Mouse (Mus musculus) forebrain, embryonic 13.5 days (tissue): ENCODE data around the gene Cenpa. TPM values are rescaled to one million over a fixed set of nuclear protein-coding genes. Genes with fewer than 3 reads are reported as not detected.

Source experiments
- ATAC-seq: fragments of 200-750 bp; cut with Nextera tagmentation; 2 replicates; pipeline ENCODE4 v1.8.0; 2017
- H3K27ac ChIP-seq: fragments of 300-500 bp; sonication (generic); 2 replicates; pipeline ENCODE4 v1.5.1; 2015; ENCODE audit warnings: inconsistent platforms, mild to moderate bottlenecking, moderate library complexity
- H3K27me3 ChIP-seq: fragments of 300-500 bp; sonication (generic); 2 replicates; pipeline ENCODE4 v1.6.1; 2015; ENCODE audit warnings: mild to moderate bottlenecking, inconsistent platforms
- H3K36me3 ChIP-seq: fragments of 300-500 bp; sonication (generic); 2 replicates; pipeline ENCODE4 v1.6.1; 2015; ENCODE audit warnings: mild to moderate bottlenecking, inconsistent platforms; ENCODE audit not compliant: poor library complexity, severe bottlenecking
- H3K4me1 ChIP-seq: fragments of 300-500 bp; sonication (generic); 2 replicates; pipeline ENCODE4 v1.6.1; 2015; ENCODE audit warnings: inconsistent platforms
- H3K4me2 ChIP-seq: fragments of 300-500 bp; sonication (generic); 2 replicates; pipeline ENCODE4 v1.6.1; 2015; ENCODE audit warnings: inconsistent platforms, mild to moderate bottlenecking, moderate library complexity
- H3K4me3 ChIP-seq: fragments of 300-500 bp; sonication (generic); 2 replicates; pipeline ENCODE4 v1.5.1; 2015; ENCODE audit warnings: mild to moderate bottlenecking, inconsistent platforms
- H3K9ac ChIP-seq: fragments of 300-500 bp; sonication (generic); 2 replicates; pipeline ENCODE4 v1.6.1; 2015; ENCODE audit warnings: mild to moderate bottlenecking, inconsistent platforms
- H3K9me3 ChIP-seq: fragments of 300-500 bp; sonication (generic); replicated peaks from 2 replicates; pipeline ENCODE4 v1.6.1; 2016; ENCODE audit warnings: inconsistent platforms
- WGBS: fragments of 180-500 bp; shearing (Covaris S2); methylation state at CpG from one replicate; pipeline ENCODE4 v1.1.7; 2015; 5-methylcytosine and 5-hydroxymethylcytosine counted together
- polyA plus RNA-seq: library from polyadenylated mRNA; unstranded; fragments of >200 nt; fragmentation: Nextera tagmentation; extraction: Ambion mirVana; gene quantifications from 2 replicates; pipeline ENCODE4 v1.2.1, GENCODE M21; 2015

Cenpa gene
- polyA plus RNA-seq, 1 experiment from 2014 or later = 275 TPM

GRCm38 (mm10) chr5:30624908-30625307 lies 41.7 kb upstream of the Cenpa start:
- WGBS = 62% methylated on average over 4 of the region's 4 CpGs
- H3K27me3 ChIP-seq = peaks cover 48% of the 10 kb centered on the region
- no peak overlapping the region for H3K4me3 ChIP-seq
- H3K9me3 ChIP-seq = no peaks in the 10 kb centered on the region
- H3K4me2 ChIP-seq = no peak overlapping the region
- no peak overlapping the region for H3K27ac ChIP-seq
- H3K9ac ChIP-seq = no peak overlapping the region
- H3K36me3 ChIP-seq = no peaks in the 10 kb centered on the region
- peaks cover 14% of the 10 kb centered on the region for H3K4me1 ChIP-seq
- ATAC-seq = no peak

GRCm38 (mm10) chr5:30625379-30625778 lies 41.2 kb upstream of the Cenpa start:
- no peak for ATAC-seq

GRCm38 (mm10) chr5:30626331-30627105 lies 40.1 kb upstream of the Cenpa start:
- H3K27ac ChIP-seq = no peak overlapping the region
- no peaks in the 10 kb centered on the region for H3K36me3 ChIP-seq
- WGBS = 78% methylated on average over 8 of the region's 8 CpGs
- H3K27me3 ChIP-seq = peaks cover 38% of the 10 kb centered on the region
- no peak overlapping the region for H3K4me3 ChIP-seq
- H3K4me2 ChIP-seq = no peak overlapping the region
- H3K4me1 ChIP-seq = peaks cover 14% of the 10 kb centered on the region
- H3K9me3 ChIP-seq = no peaks in the 10 kb centered on the region
- H3K9ac ChIP-seq = no peak overlapping the region
- ATAC-seq = no peak

More at GRCm38 (mm10) chr5:30625379-30625778, 41.2 kb upstream of the Cenpa start:
- peaks cover 14% of the 10 kb centered on the region for H3K4me1 ChIP-seq
- no peak overlapping the region for H3K27ac ChIP-seq
- no peak overlapping the region for H3K9ac ChIP-seq
- no peaks in the 10 kb centered on the region for H3K9me3 ChIP-seq
- H3K36me3 ChIP-seq = no peaks in the 10 kb centered on the region
- no peak overlapping the region for H3K4me2 ChIP-seq
- 62% methylated on average over 3 of the region's 3 CpGs for WGBS
- H3K27me3 ChIP-seq = peaks cover 48% of the 10 kb centered on the region
- H3K4me3 ChIP-seq = no peak overlapping the region

- WGBS = 74% methylated on average over 3 of the region's 3 CpGs
- ATAC-seq = no peak
- no peak overlapping the region for H3K4me3 ChIP-seq
- no peak overlapping the region for H3K9ac ChIP-seq
- H3K4me1 ChIP-seq = no peaks in the 10 kb centered on the region
- peaks cover 22% of the 10 kb centered on the region for H3K27me3 ChIP-seq
- H3K36me3 ChIP-seq = no peaks in the 10 kb centered on the region
- no peak overlapping the region for H3K27ac ChIP-seq
- H3K4me2 ChIP-seq = no peak overlapping the region
- H3K9me3 ChIP-seq = no peaks in the 10 kb centered on the region
Measured at GRCm38 (mm10) chr5:30628511-30628910, 38.1 kb upstream of the Cenpa start.

- no peaks in the 10 kb centered on the region for H3K4me1 ChIP-seq
- no peak overlapping the region for H3K27ac ChIP-seq
- H3K36me3 ChIP-seq = no peaks in the 10 kb centered on the region
Measured at GRCm38 (mm10) chr5:30630401-30630800, 36.2 kb upstream of the Cenpa start.

GRCm38 (mm10) chr5:30632134-30632533 lies 34.4 kb upstream of the Cenpa start:
- no peak overlapping the region for H3K27ac ChIP-seq
- no peak overlapping the region for H3K9ac ChIP-seq
- H3K9me3 ChIP-seq = no peaks in the 10 kb centered on the region
- H3K36me3 ChIP-seq = no peaks in the 10 kb centered on the region
- no peak for ATAC-seq
- H3K4me3 ChIP-seq = no peak overlapping the region
- peaks cover 11% of the 10 kb centered on the region for H3K27me3 ChIP-seq
- H3K4me2 ChIP-seq = no peak overlapping the region
- no peaks in the 10 kb centered on the region for H3K4me1 ChIP-seq
- 71% methylated on average over 1 of the region's 1 CpGs for WGBS

More at GRCm38 (mm10) chr5:30630401-30630800, 36.2 kb upstream of the Cenpa start:
- Histone ChIP-seq H3K4me3 (no peak overlapping the region), H3K9me3 (no peaks in the 10 kb centered on the region), H3K4me2 (no peak overlapping the region), H3K9ac (no peak overlapping the region), H3K27me3 (peaks cover 6% of the 10 kb centered on the region; the same call in 1 of the 2 replicates)
- WGBS = 80% methylated on average over 6 of the region's 6 CpGs
- no peak for ATAC-seq

- Histone ChIP-seq H3K27me3 (peaks cover 10% of the 10 kb centered on the region), H3K4me3 (no peak overlapping the region), H3K36me3 (no peaks in the 10 kb centered on the region), H3K9ac (no peak overlapping the region), H3K4me1 (no peaks in the 10 kb centered on the region), H3K4me2 (no peak overlapping the region), H3K27ac (no peak overlapping the region), H3K9me3 (no peaks in the 10 kb centered on the region)
- ATAC-seq = no peak
- 39% methylated on average over 7 of the region's 7 CpGs for WGBS
Measured at GRCm38 (mm10) chr5:30636994-30637393, 29.6 kb upstream of the Cenpa start.

GRCm38 (mm10) chr5:30638041-30638440 lies 28.5 kb upstream of the Cenpa start:
- 8% methylated on average over 6 of the region's 6 CpGs for WGBS
- Histone ChIP-seq H3K4me2 (no peak overlapping the region), H3K27ac (no peak overlapping the region), H3K36me3 (no peaks in the 10 kb centered on the region), H3K27me3 (peaks cover 7% of the 10 kb centered on the region), H3K9ac (no peak overlapping the region), H3K4me1 (no peaks in the 10 kb centered on the region), H3K4me3 (no peak overlapping the region), H3K9me3 (no peaks in the 10 kb centered on the region)
- no peak for ATAC-seq

- no peaks in the 10 kb centered on the region for H3K9me3 ChIP-seq
- H3K9ac ChIP-seq = no peak overlapping the region
- peaks cover 11% of the 10 kb centered on the region for H3K4me1 ChIP-seq
- no peak overlapping the region for H3K4me3 ChIP-seq
- H3K36me3 ChIP-seq = no peaks in the 10 kb centered on the region
- H3K27ac ChIP-seq = no peak overlapping the region
- ATAC-seq = no peak
- H3K4me2 ChIP-seq = no peak overlapping the region
- 73% methylated on average over 5 of the region's 5 CpGs for WGBS
- no peaks in the 10 kb centered on the region for H3K27me3 ChIP-seq
Measured at GRCm38 (mm10) chr5:30643477-30644179, 22.9 kb upstream of the Cenpa start.

GRCm38 (mm10) chr5:30646036-30646435 lies 20.5 kb upstream of the Cenpa start:
- no peak overlapping the region for H3K27ac ChIP-seq
- H3K4me1 ChIP-seq = peaks cover 19% of the 10 kb centered on the region
- H3K4me2 ChIP-seq = no peak overlapping the region
- no peak overlapping the region for H3K9ac ChIP-seq
- H3K4me3 ChIP-seq = no peak overlapping the region
- H3K36me3 ChIP-seq = no peaks in the 10 kb centered on the region
- H3K27me3 ChIP-seq = no peaks in the 10 kb centered on the region
- no peaks in the 10 kb centered on the region for H3K9me3 ChIP-seq
- ATAC-seq = no peak
- WGBS = 78% methylated on average over 2 of the region's 2 CpGs

GRCm38 (mm10) chr5:30647396-30647795 lies 19.2 kb upstream of the Cenpa start:
- no peak for ATAC-seq

GRCm38 (mm10) chr5:30647815-30648560 lies 18.6 kb upstream of the Cenpa start, which contains the start of gene Slc35f6:
Gene Slc35f6, plus strand, starts transcription at chr5:30647933.
- H3K4me1 ChIP-seq = peaks cover 19% of the 10 kb centered on the region
- no peaks in the 10 kb centered on the region for H3K27me3 ChIP-seq
- no peaks in the 10 kb centered on the region for H3K9me3 ChIP-seq
- peak; percentile 97 for ATAC-seq
- H3K4me2 ChIP-seq = peak within 1 kb of the TSS; percentile 82
- peak within 1 kb of the TSS; percentile 79 for H3K9ac ChIP-seq
- under 1% methylated on average over 38 of the region's 38 CpGs for whole genome bisulfite sequencing
- peaks cover 14% of the 10 kb centered on the region for H3K36me3 ChIP-seq
- peak within 1 kb of the TSS; percentile 83 for H3K4me3 ChIP-seq
- no peak within 1 kb of the TSS for H3K27ac ChIP-seq

More at GRCm38 (mm10) chr5:30647396-30647795, 19.2 kb upstream of the Cenpa start:
- Histone ChIP-seq H3K36me3 (peaks cover 8% of the 10 kb centered on the region), H3K4me2 (peak overlapping the region; percentile 82), H3K4me1 (peaks cover 19% of the 10 kb centered on the region), H3K4me3 (peak overlapping the region; percentile 83), H3K27me3 (no peaks in the 10 kb centered on the region), H3K9me3 (no peaks in the 10 kb centered on the region), H3K9ac (peak overlapping the region; percentile 79), H3K27ac (no peak overlapping the region)
- 15% methylated on average over 9 of the region's 9 CpGs for WGBS
